Mouse (Mus musculus): ENCODE results near the gene Brsk1.
A peak's percentile ranks its signal among the peaks of the same experiment; 100 is the strongest.

Gene Brsk1

DNA sequence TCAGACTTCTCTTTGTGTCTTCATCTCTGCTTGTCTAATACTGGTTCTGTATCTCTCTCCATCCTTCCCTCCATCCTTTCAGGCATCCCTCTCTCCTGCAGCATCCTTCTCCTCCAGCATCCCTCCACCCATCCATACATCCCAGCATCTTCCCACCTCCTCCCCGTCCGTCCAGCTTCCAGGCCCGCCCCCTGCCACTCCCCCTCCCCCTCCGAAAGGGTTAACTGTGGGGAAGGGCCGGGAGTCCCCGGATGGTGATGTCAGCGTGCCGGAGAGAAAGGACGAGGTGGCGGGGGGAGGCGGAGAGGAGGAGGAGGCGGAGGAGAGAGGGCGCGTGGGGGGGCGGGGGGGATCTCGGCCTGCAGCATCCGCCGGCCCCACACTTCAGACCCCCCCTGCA is at the start of gene Brsk1:
Gene Brsk1, plus strand, starts transcription at position 218 of the 400 bp plus-strand sequence.
- DNase-seq: peak in 1 of 2 experiments; percentile 47

DNA sequence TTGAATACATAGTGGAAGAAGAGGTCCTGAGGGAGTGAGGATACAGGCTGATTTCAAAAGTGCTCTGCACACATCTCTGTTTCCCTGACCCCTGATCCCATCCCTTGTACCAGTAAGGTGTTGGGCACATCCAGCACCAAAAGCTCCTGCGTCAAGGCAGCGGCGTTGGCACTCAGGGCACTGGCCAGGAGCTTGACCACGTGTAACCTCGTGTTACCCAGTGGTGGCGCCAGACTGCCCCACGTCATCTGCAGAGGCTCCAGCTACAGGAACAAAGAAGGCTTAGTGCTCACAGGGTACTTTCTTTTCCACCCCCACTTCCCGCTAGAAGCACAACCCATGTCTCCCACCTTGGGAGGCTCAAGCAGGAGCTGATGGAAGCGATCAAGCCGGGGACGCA is 49.2 kb upstream of the Brsk1 start:
- DNase-seq: no peak

- no peak for DNase-seq
Observed at GRCm38 (mm10) chr7:4641956-4642355, 48.4 kb upstream of the Brsk1 start.

- DNase-seq: no peak
Observed at GRCm38 (mm10) chr7:4643225-4643624, 47.2 kb upstream of the Brsk1 start.

DNA sequence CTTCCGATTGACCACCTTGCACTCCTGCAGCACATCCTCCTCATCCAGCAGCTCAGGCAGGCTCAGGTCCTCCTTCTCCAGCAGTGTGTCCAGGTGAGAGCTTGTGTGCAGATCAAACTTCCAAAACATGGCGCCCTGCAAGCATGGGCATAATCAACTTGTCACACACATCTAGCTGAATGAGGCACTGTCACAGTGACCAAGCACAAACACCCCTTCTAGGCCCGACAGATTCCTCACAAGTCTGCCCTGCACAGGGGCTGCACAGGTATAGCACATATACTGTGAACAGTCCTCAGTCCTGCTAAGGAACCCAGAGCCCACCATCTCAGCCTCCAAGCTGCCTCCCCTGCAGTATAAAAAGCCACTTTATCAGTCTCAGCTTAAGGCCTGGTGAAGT is 43.6 kb upstream of the Brsk1 start:
- DNase-seq: no peak

- no peak for DNase-seq
Observed at GRCm38 (mm10) chr7:4647291-4647690, 43.1 kb upstream of the Brsk1 start.

- no peak for DNase-seq
Observed at GRCm38 (mm10) chr7:4647992-4648391, 42.4 kb upstream of the Brsk1 start.

- peak; percentile 48 to 57 for DNase-seq
Observed at GRCm38 (mm10) chr7:4651581-4651980, 38.8 kb upstream of the Brsk1 start.

DNA sequence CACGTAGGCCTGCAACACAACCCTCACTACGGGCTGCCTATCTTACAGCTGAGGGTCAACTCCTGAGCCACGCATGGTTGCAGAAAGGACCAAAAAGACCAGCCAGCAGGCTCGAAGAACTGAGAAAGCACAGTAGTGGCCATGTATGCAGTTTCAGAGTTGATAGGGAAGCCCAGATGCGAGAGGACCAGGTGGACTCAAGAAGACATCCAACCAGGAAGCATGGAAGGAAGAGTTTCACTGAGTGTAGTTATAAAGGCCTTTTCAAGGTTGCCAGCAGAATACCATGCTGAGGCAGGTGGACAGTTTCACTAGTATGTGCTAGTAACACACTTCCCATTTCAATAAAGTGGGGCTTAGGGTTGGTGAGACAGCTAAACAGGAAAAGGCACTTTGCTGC is 37.7 kb upstream of the Brsk1 start:
- DNase-seq: no peak

- peak in 1 of 2 experiments; percentile 31 for DNase-seq
Observed at GRCm38 (mm10) chr7:4653351-4653750, 37.1 kb upstream of the Brsk1 start.

- peak; percentile 74 to 82 for DNase-seq
Observed at GRCm38 (mm10) chr7:4653780-4654179, 36.6 kb upstream of the Brsk1 start.

GRCm38 (mm10) chr7:4654221-4654620 is 36.2 kb upstream of the Brsk1 start:
- DNase-seq: peak; percentile 43 to 51

DNA sequence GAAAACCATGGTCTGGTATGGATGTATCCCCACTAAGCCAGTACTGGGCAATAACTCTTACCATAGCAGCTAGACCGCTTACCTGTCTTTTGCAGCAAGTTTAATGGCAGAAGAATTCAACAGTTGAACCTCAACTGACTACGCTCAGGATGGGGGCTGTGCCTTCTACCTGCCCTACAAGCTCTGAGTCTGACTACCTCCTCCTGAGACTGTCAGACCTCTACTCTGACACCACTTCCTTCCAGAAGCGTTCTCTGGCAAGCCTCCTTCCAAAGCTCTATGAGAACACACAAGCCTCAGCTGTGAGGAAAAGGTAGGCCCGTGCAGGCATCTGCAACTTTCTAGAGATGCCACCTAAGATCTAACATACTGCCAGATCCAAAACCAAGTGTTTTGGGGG is 35.0 kb upstream of the Brsk1 start:
- DNase-seq: peak; percentile 55 to 62

GRCm38 (mm10) chr7:4655916-4656315 is 34.5 kb upstream of the Brsk1 start:
- no peak for DNase-seq

GRCm38 (mm10) chr7:4656818-4657217 is 33.6 kb upstream of the Brsk1 start:
- no peak for DNase-seq

DNA sequence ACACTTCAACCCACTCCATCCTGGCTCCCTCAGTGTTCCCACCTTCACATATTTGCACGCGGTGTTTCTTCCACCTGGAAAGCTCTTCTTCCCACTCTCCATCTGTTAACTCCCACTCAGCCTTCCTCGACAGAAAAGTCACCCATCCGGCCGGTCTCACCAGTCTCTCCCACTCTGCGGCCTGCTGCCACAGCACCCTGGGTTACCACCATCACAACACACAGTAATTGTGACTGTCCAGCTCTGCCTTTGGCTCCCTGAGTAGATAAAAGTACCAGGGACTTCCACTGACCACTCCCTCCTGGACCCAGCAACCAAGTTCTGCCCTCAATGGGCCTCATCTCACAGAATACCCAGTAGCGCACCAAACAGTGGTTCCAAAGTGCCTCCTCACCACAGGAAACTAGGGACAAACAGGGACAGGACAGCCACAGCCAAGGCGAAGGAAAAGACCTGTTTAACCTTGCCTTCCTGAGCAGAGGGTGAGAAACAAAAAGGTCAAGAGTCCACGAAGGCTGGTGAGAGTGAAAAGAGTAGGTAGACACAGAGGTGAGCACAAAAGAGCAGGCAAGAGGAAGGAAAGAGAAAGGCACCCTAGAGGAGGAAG is 32.8 kb upstream of the Brsk1 start:
- no peak for DNase-seq

DNA sequence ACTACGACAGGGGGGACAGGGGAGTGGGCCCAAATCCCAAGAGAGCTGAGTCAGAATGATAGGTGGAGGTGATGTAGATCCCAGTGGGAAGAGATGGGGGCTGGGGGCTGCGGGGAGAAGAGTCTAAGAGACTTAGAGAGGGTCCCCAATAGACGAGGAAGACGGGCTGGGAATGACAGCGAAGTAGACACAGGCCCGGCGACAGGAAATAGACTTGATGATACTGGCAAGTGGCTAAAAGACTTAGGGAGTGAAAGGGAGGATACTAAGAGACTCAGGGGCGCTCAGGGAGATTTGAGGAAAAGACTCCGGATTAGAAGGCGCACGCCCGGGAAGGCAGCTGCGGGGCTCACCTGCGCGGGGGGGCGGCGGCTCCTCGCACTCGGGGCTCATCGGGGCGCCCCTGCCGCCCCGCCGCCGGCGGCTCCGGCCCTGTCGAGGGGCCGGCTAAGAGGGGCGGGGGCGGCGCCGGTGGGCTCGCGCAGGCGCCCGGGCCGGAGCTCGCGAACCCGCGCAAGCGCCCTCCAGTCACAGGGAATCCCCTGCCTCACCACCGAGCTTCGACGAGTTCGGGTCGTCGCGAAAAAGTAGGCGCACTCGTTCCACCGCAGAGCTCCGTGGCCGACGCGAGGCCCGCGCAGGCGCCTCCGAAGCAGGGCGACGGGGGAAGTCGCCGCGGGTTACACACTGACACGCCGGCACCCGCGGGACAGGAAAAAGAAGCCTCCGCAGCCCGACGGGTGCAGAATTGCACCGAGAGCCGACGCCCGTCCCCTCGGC is 32.1 kb upstream of the Brsk1 start:
- peak in 1 of 2 experiments; percentile 62 for DNase-seq

GRCm38 (mm10) chr7:4658912-4659551 is 31.4 kb upstream of the Brsk1 start, which contains the start of gene Ppp6r1:
TSS of gene Ppp6r1 (minus strand) at chr7:4659019.
- DNase-seq: peak; percentile 96 to 98

GRCm38 (mm10) chr7:4659911-4660443 is 30.4 kb upstream of the Brsk1 start:
- DNase-seq: no peak

DNA sequence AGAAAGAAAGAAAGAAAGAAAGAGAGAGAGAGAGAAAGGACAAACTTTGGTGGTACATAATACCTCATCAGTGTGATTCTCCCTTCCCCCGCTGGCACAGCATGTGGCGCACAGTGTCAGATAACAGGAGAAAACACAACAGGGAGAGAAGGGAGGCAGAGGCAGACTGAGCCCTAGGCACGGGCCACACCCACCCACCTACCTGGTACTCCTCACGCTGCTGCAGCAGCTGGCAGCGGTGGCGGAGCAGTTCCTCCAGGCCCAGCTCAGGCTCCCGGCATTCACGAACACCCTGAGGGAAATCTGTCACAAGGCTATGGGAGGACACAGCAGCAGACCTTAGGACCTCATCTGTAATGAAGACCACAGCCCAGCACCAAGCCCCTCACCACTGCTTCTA is 27.2 kb upstream of the Brsk1 start:
- no peak for DNase-seq

DNA sequence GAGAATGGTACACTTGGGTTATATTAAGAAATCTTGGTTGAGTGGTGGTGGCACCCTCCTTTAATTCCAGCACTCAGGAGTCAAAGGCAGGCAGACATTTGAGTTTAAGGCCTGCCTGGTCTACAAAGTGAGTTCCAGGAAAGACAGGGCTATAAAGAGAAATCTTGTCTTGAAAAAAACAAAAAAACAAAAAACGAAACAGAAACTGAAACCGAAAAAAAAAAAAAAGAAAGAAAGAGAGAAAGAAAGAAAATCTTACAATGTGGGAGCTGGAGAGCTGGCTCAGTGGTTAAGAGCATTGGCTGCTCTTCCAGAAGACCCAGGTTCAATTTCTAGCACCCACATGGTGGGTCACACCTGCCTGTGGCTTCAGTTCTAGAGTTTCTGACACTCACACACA is 26.7 kb upstream of the Brsk1 start:
- no peak for DNase-seq

DNA sequence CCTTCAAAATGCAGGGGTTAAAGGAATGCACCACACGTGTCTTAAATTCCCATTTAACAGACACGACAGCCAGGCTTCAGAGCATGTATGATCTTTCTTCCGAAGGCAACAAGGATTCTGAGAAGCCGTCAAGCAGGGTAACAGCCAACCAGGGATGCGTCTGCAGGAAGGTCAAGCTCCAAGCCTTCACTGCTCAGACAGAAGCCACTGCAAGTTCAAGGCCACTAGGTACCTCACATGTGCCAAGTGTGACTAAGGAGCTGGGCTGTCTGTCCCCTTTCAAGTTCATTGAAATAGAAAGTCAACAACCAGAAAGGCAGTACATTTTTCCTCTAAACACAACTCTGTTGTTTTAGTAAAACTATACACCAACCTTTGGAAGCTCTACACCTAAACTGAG is 23.5 kb upstream of the Brsk1 start:
- DNase-seq: no peak

GRCm38 (mm10) chr7:4668506-4668905 is 21.9 kb upstream of the Brsk1 start:
- no peak for DNase-seq

- no peak for DNase-seq
Observed at GRCm38 (mm10) chr7:4669156-4669555, 21.2 kb upstream of the Brsk1 start.

Measured in thymus, postnatal 36 days (tissue).